Mouse (Mus musculus) leukemia stem cell, adult 10-12 weeks (primary cell): ENCODE data around the gene Srsx. TPM values are rescaled to one million over a fixed set of nuclear protein-coding genes. Genes with fewer than 3 reads are reported as not detected.

Experiments
- polyA plus RNA-seq: library from polyadenylated mRNA; stranded (reverse); fragments of >175 nt; gene quantifications from 2 replicates; pipeline ENCODE4 v1.2.3, GENCODE M21; 2012; ENCODE audit warnings: low replicate concordance

The Srsx gene
- not detected in 2 replicates for polyA plus RNA-seq

GRCm38 (mm10) chrX:123222381-123222780 is at the start of gene Srsx:
Gene Srsx (minus strand): TSS chrX:123222481.

GRCm38 (mm10) chrX:123246807-123247206 is 24.5 kb upstream of the Srsx start, which contains the start of gene Gm17577:
Gene Gm17577 (minus strand): TSS chrX:123246907.

Other genes starting within 250 kb of the Srsx start
- gene Gm17521, start 192.8 kb downstream of the Srsx start, polyA plus RNA-seq: not detected in 2 replicates
- gene Cldn34c1, start 119.0 kb downstream of the Srsx start, polyA plus RNA-seq: 0.27 TPM in 1 of 2 replicates, not detected in the other
- not detected in 2 replicates for gene Gm17577, start 24.4 kb upstream of the Srsx start, polyA plus RNA-seq